Comparison of ENCODE assay signal across 16 mouse cellular contexts in genomic region chr1:134823842-134824241, GRCm38 (mm10).
DNase-seq lines count a peak whose midpoint lies in the region; ATAC-seq and TF ChIP-seq lines count a peak whose summit lies in the region.
"Had no signal": no experiment of that assay in that cellular context is flagged by ENCODE, and none has a peak within 500 bp of the region (broad histone marks: within the 10 kb centered on the region; RNA-seq: fewer than 3 reads in every experiment).

No protein-coding gene starts in this region.

- WGBS in heart, embryonic 10.5 days, result 28% methylated on average over 7 of the region's 7 CpGs
- 42% methylated on average over 7 of the region's 7 CpGs for WGBS in intestine, postnatal 0 days
- 41% methylated on average over 7 of the region's 7 CpGs for WGBS in stomach, postnatal 0 days

- no peak for ATAC-seq in intestine, postnatal 0 days
- no peak for ATAC-seq in stomach, postnatal 0 days (ENCODE audit: low FRiP score, low TSS enrichment)
- ATAC-seq: forebrain, embryonic 16.5 days had no signal

- H3K27me3 ChIP-seq in heart, embryonic 10.5 days (ENCODE audit: insufficient read depth, poor library complexity, severe bottlenecking), result no peaks in the 10 kb centered on the region
- no peaks in the 10 kb centered on the region for H3K27me3 ChIP-seq in testis, adult 2 months (ENCODE audit: control insufficient read depth, insufficient read depth, low read length)
- no peaks in the 10 kb centered on the region for H3K27me3 ChIP-seq in intestine, postnatal 0 days (replicated peaks; ENCODE audit: control insufficient read depth, insufficient read depth, low read length)
- H3K27me3 ChIP-seq in stomach, postnatal 0 days (ENCODE audit: control insufficient read depth, insufficient read depth, low read length), result no peaks in the 10 kb centered on the region
- H3K27me3 ChIP-seq: liver, embryonic 15.5 days had no signal

- no peak for TF ChIP-seq EP300 in stomach, postnatal 0 days (optimal IDR thresholded peaks at IDR 0.05)

- no peak for TF ChIP-seq CTCF in testis, adult 2 months (IDR thresholded peaks at IDR 0.05; ENCODE audit: control insufficient read depth, insufficient read depth, insufficient replicate concordance, low read depth, low read length)
- no peak for TF ChIP-seq CTCF in intestine, postnatal 0 days (IDR thresholded peaks at IDR 0.05; ENCODE audit: low read depth)
- no peak for TF ChIP-seq CTCF in stomach, postnatal 0 days (IDR thresholded peaks at IDR 0.05; ENCODE audit: low read depth)

- peak; percentile 65 for DNase-seq in heart, embryonic 10.5 days (ENCODE audit: low spot score)
- DNase-seq in heart, postnatal 10 days, result no peak
- DNase-seq in testis, postnatal 14 days (ENCODE audit: low spot score), result no peak
- DNase-seq in stomach, postnatal 0 days (ENCODE audit: low spot score), result no peak
- no peak for DNase-seq in frontal cortex, postnatal 36 days (ENCODE audit: low spot score in 2 of 2)
- DNase-seq in frontal cortex, adult 2 months (ENCODE audit: extremely low spot score in 1 of 2, low spot score in 1 of 2), result no peak
- DNase-seq: cerebellum, postnatal 36 days; kidney, adult 8-10 months; lung, postnatal 4 days had no signal

- intact Hi-C loops in heart, postnatal 10 days (cut with DNase I), result no loop called here

- H3K4me2 ChIP-seq in intestine, postnatal 0 days (replicated peaks; ENCODE audit: low read depth), result no peak overlapping the region
- no peak overlapping the region for H3K4me2 ChIP-seq in stomach, postnatal 0 days (replicated peaks; ENCODE audit: low read depth)
- H3K4me2 ChIP-seq: hindbrain, embryonic 14.5 days; liver, embryonic 15.5 days; midbrain, embryonic 11.5 days had no signal

- H3K9me3 ChIP-seq in heart, embryonic 10.5 days, result no peaks in the 10 kb centered on the region
- no peaks in the 10 kb centered on the region for H3K9me3 ChIP-seq in intestine, postnatal 0 days (ENCODE audit: control insufficient read depth)
- H3K9me3 ChIP-seq in stomach, postnatal 0 days (ENCODE audit: control insufficient read depth, low read length), result no peaks in the 10 kb centered on the region
- H3K9me3 ChIP-seq: liver, embryonic 15.5 days had no signal

- no peak overlapping the region; the same call in 1 of the 2 replicates for H3K9ac ChIP-seq in intestine, postnatal 0 days (ENCODE audit: low read depth, low read length)
- H3K9ac ChIP-seq in stomach, postnatal 0 days (ENCODE audit: low read length), result no peak overlapping the region
- H3K9ac ChIP-seq: hindbrain, embryonic 14.5 days; liver, embryonic 15.5 days had no signal

- no peak overlapping the region for H3K4me3 ChIP-seq in heart, embryonic 10.5 days
- no peak overlapping the region for H3K4me3 ChIP-seq in testis, adult 2 months (ENCODE audit: control insufficient read depth, low read depth, low read length)
- no peak overlapping the region for H3K4me3 ChIP-seq in intestine, postnatal 0 days (ENCODE audit: low read depth, low read length)
- no peak overlapping the region for H3K4me3 ChIP-seq in stomach, postnatal 0 days (ENCODE audit: low read depth, low read length)
- H3K4me3 ChIP-seq: erythroblast, embryonic 14.5 days; liver, embryonic 15.5 days had no signal

- peaks cover 44% of the 10 kb centered on the region for H3K4me1 ChIP-seq in heart, embryonic 10.5 days
- H3K4me1 ChIP-seq in testis, adult 2 months (ENCODE audit: control insufficient read depth, insufficient read depth, low read length), result no peaks in the 10 kb centered on the region
- H3K4me1 ChIP-seq in intestine, postnatal 0 days (replicated peaks; ENCODE audit: control insufficient read depth, insufficient read depth, low read length), result no peaks in the 10 kb centered on the region
- no peaks in the 10 kb centered on the region for H3K4me1 ChIP-seq in stomach, postnatal 0 days (replicated peaks; ENCODE audit: control insufficient read depth, insufficient read depth)

- H3K36me3 ChIP-seq in heart, embryonic 10.5 days, result peaks cover 24% of the 10 kb centered on the region; the same call in 1 of the 2 replicates
- no peaks in the 10 kb centered on the region for H3K36me3 ChIP-seq in testis, adult 2 months (ENCODE audit: control insufficient read depth, insufficient read depth, low read length)
- no peaks in the 10 kb centered on the region; the same call in 1 of the 2 replicates for H3K36me3 ChIP-seq in intestine, postnatal 0 days (ENCODE audit: control insufficient read depth, insufficient read depth)
- no peaks in the 10 kb centered on the region for H3K36me3 ChIP-seq in stomach, postnatal 0 days (ENCODE audit: control insufficient read depth, insufficient read depth, low read length)
- H3K36me3 ChIP-seq: liver, embryonic 15.5 days had no signal

- TF ChIP-seq POLR2A in testis, adult 2 months (IDR thresholded peaks at IDR 0.05; ENCODE audit: control insufficient read depth, low read depth, low read length), result no peak

- H3K27ac ChIP-seq in heart, embryonic 10.5 days, result peak overlapping the region; percentile 83
- peak overlapping the region; percentile 49; the same call in 1 of the 2 replicates for H3K27ac ChIP-seq in testis, adult 2 months (ENCODE audit: control insufficient read depth, insufficient read depth, low read depth, low read length)
- peak overlapping the region; percentile 35; the same call in 1 of the 2 replicates for H3K27ac ChIP-seq in intestine, postnatal 0 days (ENCODE audit: low read depth, low read length)
- peak overlapping the region; percentile 82 for H3K27ac ChIP-seq in stomach, postnatal 0 days (replicated peaks)
- H3K27ac ChIP-seq: hindbrain, embryonic 14.5 days; liver, embryonic 15.5 days had no signal
